Mouse (Mus musculus): ENCODE results near the gene Sugct. TPM values are rescaled to one million over a fixed set of nuclear protein-coding genes. Genes with fewer than 3 reads are reported as not detected.

Gene Sugct
- total RNA-seq, 2 experiments from 2014 or later: 2.7 to 3.1 TPM

DNA sequence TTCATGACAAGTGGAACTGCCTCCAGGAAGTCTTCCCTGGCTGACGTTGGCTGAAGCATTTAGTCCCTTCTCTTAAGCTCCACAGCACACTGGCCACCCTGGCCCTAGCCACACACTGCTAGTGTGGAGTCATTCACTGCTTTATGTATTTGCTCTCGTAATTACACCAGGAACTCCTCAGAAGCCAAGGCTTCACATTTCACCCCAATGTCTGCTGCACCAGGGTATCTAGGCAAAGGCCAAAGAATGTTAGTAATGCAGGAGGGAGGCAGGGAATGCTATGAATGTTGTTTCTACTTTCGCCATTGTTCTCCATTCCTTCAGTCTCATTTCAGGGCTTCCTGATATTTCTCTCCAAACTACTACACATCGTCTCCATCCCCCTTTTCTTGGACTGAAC is 398.4 kb downstream of the Sugct start:
- DNase-seq (ENCODE audit: low spot score in 2 of 2): no peak

DNA sequence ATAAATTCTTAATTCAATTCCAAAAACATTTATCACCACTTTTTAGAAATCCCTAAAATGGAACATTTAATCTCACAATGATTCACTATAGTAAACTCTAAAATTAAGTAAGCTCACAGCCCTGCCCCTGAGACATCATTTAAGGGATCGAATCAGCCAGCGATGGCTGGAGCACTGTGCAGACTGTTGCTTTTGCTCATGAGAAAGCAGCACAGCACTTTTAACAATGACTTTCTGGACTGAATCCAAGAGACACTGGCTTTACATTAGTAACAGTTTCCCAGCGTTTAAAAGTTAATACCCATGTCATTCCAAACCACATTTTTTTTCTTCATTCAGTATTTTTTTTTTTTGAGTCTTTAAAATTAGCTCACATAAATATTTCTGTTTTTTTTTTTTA is 398.9 kb downstream of the Sugct start:
- no peak for DNase-seq (ENCODE audit: low spot score in 2 of 2)

DNA sequence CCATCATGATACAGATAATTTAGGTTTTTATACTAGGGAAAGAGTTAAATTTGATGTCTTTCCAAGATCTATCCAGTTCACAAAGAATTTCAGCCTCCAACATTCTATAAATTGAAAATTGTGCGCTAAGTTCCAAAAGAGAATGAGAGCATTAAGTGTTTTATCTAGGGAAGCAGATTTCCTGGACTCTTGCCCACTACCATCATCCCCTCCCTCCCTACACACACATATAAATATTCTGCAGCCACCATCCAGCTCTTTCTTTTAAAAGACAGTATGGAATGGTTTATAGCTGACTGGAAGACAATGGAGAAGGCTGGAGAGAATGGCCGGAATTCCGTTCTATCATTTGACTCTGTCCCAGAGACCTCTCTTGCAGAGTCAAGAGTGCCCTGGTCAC is 404.3 kb downstream of the Sugct start:
- no peak for DNase-seq (ENCODE audit: low spot score in 2 of 2)

DNA sequence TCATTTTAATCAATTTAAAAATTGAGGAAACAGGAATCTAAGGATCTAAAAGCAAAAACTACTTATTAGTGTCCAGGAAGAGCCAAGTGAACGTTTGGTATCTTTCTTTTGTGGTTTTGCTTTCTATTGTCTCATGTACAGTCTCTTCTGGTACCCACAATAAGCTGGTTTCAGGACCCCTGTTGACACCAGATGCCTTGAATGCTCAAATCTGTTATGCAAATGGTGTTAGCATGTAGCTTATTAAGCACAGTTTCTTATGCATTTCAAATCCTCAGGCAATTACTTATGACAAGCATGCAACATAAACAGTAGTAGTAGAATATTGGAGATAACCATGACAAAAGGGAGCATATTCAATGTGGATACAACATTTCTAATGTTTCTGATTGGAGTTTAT is 407.0 kb downstream of the Sugct start:
- DNase-seq (ENCODE audit: low spot score in 2 of 2): no peak

- no peak for DNase-seq (ENCODE audit: low spot score in 2 of 2)
These were observed 449.4 kb downstream of the Sugct start for GRCm38 (mm10) chr13:17245936-17246335.

DNA sequence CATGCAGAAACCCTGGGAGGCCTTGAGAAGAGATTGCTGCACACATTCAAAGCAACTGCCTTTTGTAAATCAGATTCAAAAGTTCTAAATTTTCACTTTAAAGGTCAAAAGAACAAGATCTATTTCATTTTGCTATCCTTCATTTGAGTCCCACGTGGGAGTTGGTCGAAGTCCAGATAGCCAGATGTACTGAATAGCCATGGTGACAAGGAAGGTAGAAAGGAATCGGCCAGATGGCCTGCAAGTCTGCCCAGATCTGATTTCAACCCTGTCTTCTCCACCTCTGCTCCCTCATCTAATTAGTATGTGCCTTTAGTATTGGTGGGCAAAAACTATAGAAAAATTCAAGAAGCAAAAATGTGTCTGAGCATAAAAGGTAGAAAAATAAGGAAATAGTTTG is 478.8 kb downstream of the Sugct start:
- no peak for DNase-seq (ENCODE audit: low spot score in 2 of 2)

GRCm38 (mm10) chr13:17212681-17213080 is 482.7 kb downstream of the Sugct start:
- DNase-seq (ENCODE audit: low spot score in 2 of 2): no peak

DNA sequence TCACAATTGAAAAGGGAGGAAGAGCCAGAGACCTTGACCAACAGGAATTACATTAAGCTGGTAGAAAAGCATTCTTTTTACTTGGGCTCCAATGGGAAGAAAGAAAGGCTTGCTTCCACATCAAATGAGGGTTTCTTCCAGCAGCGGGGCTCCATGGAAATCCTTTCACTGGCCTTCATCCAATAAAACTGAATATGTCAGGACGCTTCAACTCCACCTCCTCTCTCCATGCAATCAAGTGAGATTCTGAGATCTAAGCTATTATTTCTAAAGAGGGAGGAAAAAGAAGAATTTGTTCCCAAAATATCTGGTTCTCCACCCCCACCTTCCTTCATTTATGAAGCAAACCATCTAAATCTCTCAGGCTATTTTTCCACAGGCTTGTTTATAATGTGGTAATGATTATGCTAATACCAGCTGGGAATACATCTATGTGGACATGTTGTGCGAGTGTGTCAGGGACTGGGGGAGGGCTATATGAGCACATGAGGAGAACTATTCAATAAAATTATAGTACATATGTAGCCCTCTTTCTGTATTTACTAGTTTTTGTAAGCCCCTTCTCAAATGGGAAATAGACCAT is 505.1 kb downstream of the Sugct start:
- no peak for DNase-seq (ENCODE audit: low spot score in 2 of 2)

DNA sequence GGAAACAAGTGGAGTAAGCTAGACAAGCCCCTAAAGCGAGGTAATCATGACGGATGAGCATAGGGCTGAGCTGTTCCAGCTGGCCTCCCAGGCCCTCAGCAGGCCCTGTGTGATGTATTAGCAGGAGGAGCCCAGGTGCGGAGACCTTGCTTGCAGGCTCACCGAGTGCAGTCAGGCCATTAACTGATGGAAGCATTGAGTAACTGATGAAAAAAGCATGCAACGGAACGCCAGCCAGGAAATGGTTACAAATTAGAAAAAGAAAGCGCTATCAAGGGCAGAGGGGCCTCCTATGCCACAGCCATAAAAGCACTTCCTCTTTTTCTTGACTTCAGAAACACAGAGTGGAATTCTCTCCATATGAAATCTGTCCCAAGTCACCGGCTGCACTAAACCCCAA is 510.1 kb downstream of the Sugct start:
- no peak for DNase-seq (ENCODE audit: low spot score in 2 of 2)

GRCm38 (mm10) chr13:17165917-17166316 is 529.4 kb downstream of the Sugct start:
- DNase-seq (ENCODE audit: low spot score in 2 of 2): no peak

- DNase-seq (ENCODE audit: low spot score in 2 of 2): no peak
These were observed 530.6 kb downstream of the Sugct start for GRCm38 (mm10) chr13:17164721-17165120.

GRCm38 (mm10) chr13:17146441-17146992 is 548.8 kb downstream of the Sugct start:
- DNase-seq (ENCODE audit: low spot score in 2 of 2): no peak

- no peak for DNase-seq (ENCODE audit: low spot score in 2 of 2)
These were observed 579.3 kb downstream of the Sugct start for GRCm38 (mm10) chr13:17116073-17116472.

- no peak for DNase-seq (ENCODE audit: low spot score in 2 of 2)
These were observed 593.0 kb downstream of the Sugct start for GRCm38 (mm10) chr13:17102372-17102771.

GRCm38 (mm10) chr13:17086547-17086946 is 608.8 kb downstream of the Sugct start:
- no peak for DNase-seq (ENCODE audit: low spot score in 2 of 2)

DNA sequence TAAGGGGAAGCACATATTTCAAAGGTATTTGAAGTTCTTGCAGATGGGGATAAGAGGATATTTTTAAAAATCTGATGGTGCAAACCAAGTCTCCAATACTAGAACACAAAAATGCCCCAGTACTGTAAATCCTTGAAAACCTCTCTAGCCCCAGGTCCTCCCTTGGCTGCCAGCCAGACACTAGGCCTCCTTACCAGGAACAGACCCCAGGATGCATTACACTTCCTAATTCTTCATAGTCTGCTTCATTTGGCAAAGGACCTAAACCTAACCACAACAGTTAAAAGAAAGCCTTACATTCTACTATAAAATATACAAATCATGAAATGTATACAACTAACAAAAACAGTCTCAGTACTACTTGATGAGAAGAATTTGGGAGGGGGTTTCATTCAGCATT is 609.2 kb downstream of the Sugct start:
- no peak for DNase-seq (ENCODE audit: low spot score in 2 of 2)

- no peak for DNase-seq (ENCODE audit: low spot score in 2 of 2)
These were observed 610.2 kb downstream of the Sugct start for GRCm38 (mm10) chr13:17084946-17085852.

DNA sequence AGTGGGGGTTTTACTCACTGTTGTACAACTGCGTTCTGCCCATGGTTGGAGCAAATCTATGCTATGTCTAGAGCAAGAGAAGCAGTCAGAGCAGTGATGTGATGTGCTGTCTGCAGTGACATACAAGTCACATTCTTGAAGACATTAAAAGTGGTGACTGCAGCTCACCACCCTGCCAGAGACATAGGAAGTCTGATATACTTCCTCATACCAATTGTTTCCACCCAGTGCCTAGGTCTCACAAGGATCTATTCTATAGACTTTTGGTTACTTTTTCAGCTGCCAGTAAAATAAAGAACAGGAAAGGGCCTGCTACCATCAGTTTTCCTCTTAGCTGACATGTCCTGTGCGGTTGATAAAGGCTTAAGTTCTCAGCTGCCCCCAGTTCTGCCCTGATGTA is 613.7 kb downstream of the Sugct start:
- no peak for DNase-seq (ENCODE audit: low spot score in 2 of 2)

DNA sequence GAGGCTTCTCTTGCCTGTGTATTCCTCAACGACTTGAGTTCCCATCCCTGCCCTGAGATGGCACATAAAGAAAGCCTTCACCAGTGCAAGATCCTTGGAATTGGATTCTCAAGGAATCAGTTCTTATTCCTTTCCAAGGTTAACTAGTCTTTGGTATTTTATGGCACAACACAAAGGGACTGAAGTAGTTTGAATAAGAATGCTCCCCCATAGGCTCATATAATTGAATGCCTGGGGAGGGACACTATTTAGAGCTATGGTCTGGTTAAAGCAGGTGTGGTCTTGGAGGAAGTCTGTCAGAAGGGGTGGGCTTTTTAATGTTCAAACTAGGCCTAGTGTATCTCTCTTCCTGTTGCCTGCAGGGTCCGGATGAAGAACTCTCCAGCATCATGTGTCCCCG is 629.8 kb downstream of the Sugct start:
- DNase-seq (ENCODE audit: low spot score in 2 of 2): no peak

GRCm38 (mm10) chr13:17056650-17057049 is 638.7 kb downstream of the Sugct start:
- no peak for DNase-seq (ENCODE audit: low spot score in 2 of 2)

DNA sequence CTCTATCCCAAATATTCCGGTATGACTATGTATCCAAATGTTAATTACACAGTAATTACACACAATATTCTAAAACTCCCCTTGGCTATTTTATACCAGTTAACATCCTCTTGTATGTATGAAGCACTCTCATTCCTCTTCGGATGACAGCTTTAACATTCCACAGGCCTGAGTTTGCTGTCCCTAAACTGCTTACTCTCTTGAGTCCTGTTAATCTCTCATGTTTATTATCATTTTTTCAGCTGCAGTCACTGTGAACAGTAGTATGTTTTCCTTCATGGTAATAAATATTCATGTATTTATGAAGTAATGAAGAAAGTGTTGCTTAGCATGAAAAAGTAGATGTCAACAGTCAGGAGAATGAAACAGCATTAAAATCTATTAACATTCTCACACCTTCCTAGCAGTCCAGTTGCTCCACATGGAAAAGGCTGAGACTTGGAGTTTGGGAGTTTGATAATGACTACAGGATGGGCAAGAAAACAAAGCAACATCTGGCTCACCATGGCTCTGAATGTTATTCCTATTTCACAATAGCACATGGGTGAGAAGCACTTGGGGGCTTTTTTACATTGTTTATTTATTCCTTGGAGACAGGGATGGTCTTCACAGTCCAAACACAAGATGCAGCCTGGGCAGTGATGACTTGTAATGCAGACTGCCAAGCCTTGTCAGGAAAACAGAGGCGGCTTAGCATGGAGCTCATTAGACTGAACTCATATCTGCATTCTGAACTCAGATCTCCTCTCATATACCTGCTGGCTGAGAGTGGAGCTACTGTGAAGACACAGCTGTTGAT is 651.7 kb downstream of the Sugct start:
- no peak for DNase-seq (ENCODE audit: low spot score in 2 of 2)

DNA sequence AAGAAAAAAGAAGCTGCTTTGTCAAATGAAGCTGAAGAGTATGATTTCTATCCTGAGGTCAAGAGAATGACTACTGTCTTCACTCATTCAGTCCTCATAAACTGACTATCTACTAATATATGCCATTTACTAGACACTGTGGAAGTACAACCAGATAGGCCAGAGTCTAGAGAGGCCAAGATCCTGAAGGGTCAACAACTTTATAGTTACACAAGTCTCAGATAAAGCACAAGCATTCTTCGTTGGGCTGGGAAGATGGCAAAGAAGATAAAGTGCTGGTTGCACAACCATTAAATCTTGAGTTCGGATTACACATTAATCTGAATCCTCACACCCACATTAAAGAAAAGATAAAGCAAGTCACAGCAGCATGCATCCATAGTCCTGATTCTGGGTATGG is 653.0 kb downstream of the Sugct start:
- DNase-seq (ENCODE audit: low spot score in 2 of 2): no peak

Data from left cerebral cortex, adult 18-20 months (tissue).